Mouse (Mus musculus): ENCODE measurements at regions not wholly inside any gene's neighbourhood (a gene's known extent, or its start where the extent isn't known, plus 50 kb on each side); places are given as distances from the start of the nearest gene placed in this dataset.
"Not testable (repeated sequence)": the region's sequence is repeated elsewhere in the genome, so short reads cannot be mapped to it uniquely, and the experiment has no call there.

- DNase-seq (ENCODE audit: low read depth, low spot score) = no peak
Observed at GRCm38 (mm10) chr15:41283199-41283598, 1149.0 kb downstream of the 9330182O14Rik start.

- DNase-seq (ENCODE audit: low read depth, low spot score) = no peak
Observed at GRCm38 (mm10) chr15:41286809-41287413, 1152.7 kb downstream of the 9330182O14Rik start.

- no peak for DNase-seq (ENCODE audit: low read depth, low spot score)
Observed at GRCm38 (mm10) chr15:41297419-41297818, 1163.3 kb downstream of the 9330182O14Rik start.

- DNase-seq (ENCODE audit: low read depth, low spot score) = no peak
Observed at GRCm38 (mm10) chr15:41306638-41307037, 1172.5 kb downstream of the 9330182O14Rik start.

- no peak for DNase-seq (ENCODE audit: low read depth, low spot score)
Observed at GRCm38 (mm10) chr15:41311728-41312320, 1177.7 kb downstream of the 9330182O14Rik start.

- no peak for DNase-seq (ENCODE audit: low read depth, low spot score)
Observed at GRCm38 (mm10) chr15:41314916-41315315, 1180.8 kb downstream of the 9330182O14Rik start.

GRCm38 (mm10) chr15:41325633-41326252 lies 1191.6 kb downstream of the 9330182O14Rik start:
- peak; percentile 28 for DNase-seq (ENCODE audit: low read depth, low spot score)

GRCm38 (mm10) chr15:41329286-41329685 lies 1195.1 kb downstream of the 9330182O14Rik start:
- DNase-seq (ENCODE audit: low read depth, low spot score) = no peak

GRCm38 (mm10) chr15:41330085-41330484 lies 1195.9 kb downstream of the 9330182O14Rik start:
- no peak for DNase-seq (ENCODE audit: low read depth, low spot score)

GRCm38 (mm10) chr15:41332451-41332850 lies 1198.3 kb downstream of the 9330182O14Rik start:
- DNase-seq (ENCODE audit: low read depth, low spot score) = no peak

GRCm38 (mm10) chr15:41333165-41333564 lies 1199.0 kb downstream of the 9330182O14Rik start:
- DNase-seq (ENCODE audit: low read depth, low spot score) = no peak

- DNase-seq (ENCODE audit: low read depth, low spot score) = not testable (repeated sequence)
Observed at GRCm38 (mm10) chr15:41340621-41341020, 1206.5 kb downstream of the 9330182O14Rik start.

- DNase-seq (ENCODE audit: low read depth, low spot score) = no peak
Observed at GRCm38 (mm10) chr15:41345554-41345953, 1211.4 kb downstream of the 9330182O14Rik start.

GRCm38 (mm10) chr15:41347221-41347620 lies 1213.1 kb downstream of the 9330182O14Rik start:
- DNase-seq (ENCODE audit: low read depth, low spot score) = no peak

- no peak for DNase-seq (ENCODE audit: low read depth, low spot score)
Observed at GRCm38 (mm10) chr15:41352129-41352528, 1218.0 kb downstream of the 9330182O14Rik start.

GRCm38 (mm10) chr15:41359276-41359675 lies 1225.1 kb downstream of the 9330182O14Rik start:
- DNase-seq (ENCODE audit: low read depth, low spot score) = no peak

- no peak for DNase-seq (ENCODE audit: low read depth, low spot score)
Observed at GRCm38 (mm10) chr15:41374669-41375068, 1240.5 kb downstream of the 9330182O14Rik start.

- no peak for DNase-seq (ENCODE audit: low read depth, low spot score)
Observed at GRCm38 (mm10) chr15:41375906-41376305, 1241.7 kb downstream of the 9330182O14Rik start.

GRCm38 (mm10) chr15:41379637-41380036 lies 1245.5 kb downstream of the 9330182O14Rik start:
- no peak for DNase-seq (ENCODE audit: low read depth, low spot score)

- DNase-seq (ENCODE audit: low read depth, low spot score) = no peak
Observed at GRCm38 (mm10) chr15:41380429-41380828, 1246.3 kb downstream of the 9330182O14Rik start.

GRCm38 (mm10) chr15:41390699-41391098 lies 1256.5 kb downstream of the 9330182O14Rik start:
- DNase-seq (ENCODE audit: low read depth, low spot score) = no peak
